Mouse (Mus musculus): Measurements from ENCODE around the gene Ddx56. TPM values are rescaled to one million over a fixed set of nuclear protein-coding genes. Genes with fewer than 3 reads are reported as not detected.

Gene Ddx56
- total and polyA plus RNA-seq, 3 experiments, result 163 to 274 (median 200) TPM

DNA sequence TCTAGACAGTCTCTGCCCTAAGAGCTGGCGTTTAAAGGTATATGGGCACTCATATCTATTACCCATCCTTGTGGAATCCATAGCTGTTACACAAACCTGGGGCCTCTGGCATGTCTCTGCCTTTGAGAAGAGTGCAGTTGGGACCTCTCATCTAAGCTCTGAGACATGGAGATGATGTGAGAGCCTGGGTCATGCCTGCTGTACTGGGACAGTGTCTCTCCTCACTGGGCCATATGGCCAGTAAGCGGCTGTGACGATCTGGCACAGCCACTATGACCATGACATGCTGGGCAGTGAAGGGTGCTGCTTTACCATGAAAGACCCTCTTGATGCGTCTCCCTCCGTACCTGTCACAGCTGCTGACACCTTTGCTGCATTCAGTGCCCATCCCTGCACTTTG lies 15.3 kb downstream of the Ddx56 start:
- H3K9me3 ChIP-seq (replicated peaks; ENCODE audit: low read length), result no peaks in the 10 kb centered on the region
- no peak overlapping the region for H3K27ac ChIP-seq (ENCODE audit: insufficient read depth, low read depth)
- H3K27me3 ChIP-seq (replicated peaks), result no peaks in the 10 kb centered on the region
- no peaks in the 10 kb centered on the region for H3K79me2 ChIP-seq (replicated peaks; ENCODE audit: control insufficient read depth, extremely low read depth, insufficient read depth, poor library complexity, severe bottlenecking)
- no peak for TF ChIP-seq TBP (conservative IDR thresholded peaks at IDR 0.05; ENCODE audit: low read depth, low read length)
- TF ChIP-seq ZNF384 (IDR thresholded peaks at IDR 0.05; ENCODE audit: low read depth, low read length), result no peak
- no peak for TF ChIP-seq ELF1 (IDR thresholded peaks at IDR 0.05; ENCODE audit: low read depth, low read length)
- no peak for TF ChIP-seq JUN (IDR thresholded peaks at IDR 0.05; ENCODE audit: insufficient read depth, low read depth, low read length)
- no peak for TF ChIP-seq UBTF (IDR thresholded peaks at IDR 0.05; ENCODE audit: low read depth, low read length)
- no peak for TF ChIP-seq CTCF (conservative IDR thresholded peaks at IDR 0.05 in 1 of 2, IDR thresholded peaks at IDR 0.05 in 1 of 2; ENCODE audit: low read depth in 2 of 2, low read length in 2 of 2)
- TF ChIP-seq E2F4 (IDR thresholded peaks at IDR 0.05; ENCODE audit: insufficient replicate concordance, low read depth, low read length), result no peak
- no peak for TF ChIP-seq HCFC1 (IDR thresholded peaks at IDR 0.05; ENCODE audit: low read depth, low read length)
- TF ChIP-seq ZC3H11A (IDR thresholded peaks at IDR 0.05; ENCODE audit: low read depth, low read length), result no peak
- TF ChIP-seq IRF4 (IDR thresholded peaks at IDR 0.05; ENCODE audit: low read depth, low read length), result no peak
- TF ChIP-seq KAT2A (IDR thresholded peaks at IDR 0.05; ENCODE audit: insufficient replicate concordance, low read length), result no peak
- no peak for TF ChIP-seq USF1 (IDR thresholded peaks at IDR 0.05; ENCODE audit: low read depth, low read length)
- no peak for TF ChIP-seq SMC3 (IDR thresholded peaks at IDR 0.05; ENCODE audit: low read depth, low read length)
- no peak for TF ChIP-seq CHD1 (IDR thresholded peaks at IDR 0.05; ENCODE audit: low read depth, low read length)
- TF ChIP-seq MAZ (IDR thresholded peaks at IDR 0.05; ENCODE audit: low read depth, low read length), result no peak
- no peak for TF ChIP-seq RAD21 (IDR thresholded peaks at IDR 0.05; ENCODE audit: low read depth, low read length)
- TF ChIP-seq JUND (conservative IDR thresholded peaks at IDR 0.05; ENCODE audit: low read depth, low read length), result no peak
- TF ChIP-seq MAX (IDR thresholded peaks at IDR 0.05; ENCODE audit: low read length), result no peak
- TF ChIP-seq SIN3A (IDR thresholded peaks at IDR 0.05; ENCODE audit: low read length), result no peak
- DNase-seq (ENCODE audit: extremely low read depth), result no peak
- H3K4me3 ChIP-seq (replicated peaks in 1 of 3; ENCODE audit: low read depth in 2 of 3, low read length in 2 of 3, poor library complexity in 1 of 3), result no peak overlapping the region
- no peak overlapping the region for H3K4me2 ChIP-seq (ENCODE audit: insufficient read depth, low read depth, poor library complexity, severe bottlenecking)
- H3K4me1 ChIP-seq (ENCODE audit: control insufficient read depth in 1 of 2, insufficient read depth in 2 of 2), result no peaks in the 10 kb centered on the region
- in situ Hi-C loops (cut with MboI; ENCODE audit: low pct_ligation_motif_present, low pct_unique_long_range_greater_than_20kb, low sequenced_read_pairs), result no loop called here
- dilution Hi-C loops (cut with MboI; ENCODE audit: extremely low pct_ligation_motif_present, extremely low pct_unique_long_range_greater_than_20kb, low sequenced_read_pairs), result no loop called here
- peaks cover 0 to 10% of the 10 kb centered on the region in 2 experiments for H3K36me3 ChIP-seq (replicated peaks in 1 of 2; ENCODE audit: control insufficient read depth in 1 of 2, insufficient read depth in 1 of 2, low read length in 1 of 2)
- H3K9ac ChIP-seq (ENCODE audit: insufficient read depth, low read depth), result no peak overlapping the region

DNA sequence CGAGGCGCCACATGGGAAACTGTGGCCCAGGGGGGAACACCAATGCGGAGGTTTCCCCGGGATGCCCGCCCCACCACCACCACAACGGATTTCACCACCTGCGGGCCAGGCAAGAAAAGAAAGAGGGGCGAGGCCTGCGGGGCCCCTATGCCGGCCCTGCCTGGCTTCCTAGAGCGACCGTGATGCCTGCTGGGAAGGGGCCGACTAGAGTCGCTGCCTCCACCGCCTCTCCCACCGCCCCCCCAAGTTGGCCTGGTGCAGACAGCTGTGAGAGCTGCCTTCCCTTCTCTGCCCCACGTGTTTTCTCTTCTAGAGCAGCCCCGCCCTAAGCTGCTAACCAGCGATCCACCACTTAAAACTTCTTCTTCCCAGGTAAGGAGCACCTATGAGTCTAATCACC lies 22.9 kb downstream of the Ddx56 start:
- Histone ChIP-seq H3K36me3 (replicated peaks in 1 of 2; ENCODE audit: control insufficient read depth in 1 of 2, insufficient read depth in 1 of 2, low read length in 1 of 2) (no peaks in the 10 kb centered on the region), H3K79me2 (replicated peaks; ENCODE audit: control insufficient read depth, extremely low read depth, insufficient read depth, poor library complexity, severe bottlenecking) (no peaks in the 10 kb centered on the region), H3K4me2 (ENCODE audit: insufficient read depth, low read depth, poor library complexity, severe bottlenecking) (no peak overlapping the region), H3K9ac (ENCODE audit: insufficient read depth, low read depth) (no peak overlapping the region), H3K4me3 (replicated peaks in 1 of 3; ENCODE audit: low read depth in 2 of 3, low read length in 2 of 3, poor library complexity in 1 of 3) (no peak overlapping the region), H3K9me3 (replicated peaks; ENCODE audit: low read length) (peaks cover 2% of the 10 kb centered on the region), H3K4me1 (ENCODE audit: control insufficient read depth in 1 of 2, insufficient read depth in 2 of 2) (no peaks in the 10 kb centered on the region), H3K27ac (ENCODE audit: insufficient read depth, low read depth) (no peak overlapping the region), H3K27me3 (replicated peaks) (no peaks in the 10 kb centered on the region)
- DNase-seq (ENCODE audit: extremely low read depth), result no peak
- TF ChIP-seq MEF2A (IDR thresholded peaks at IDR 0.05; ENCODE audit: borderline replicate concordance, low read depth, low read length), result no peak
- TF ChIP-seq USF2 (conservative IDR thresholded peaks at IDR 0.05; ENCODE audit: low read depth, low read length), result no peak
- no peak for TF ChIP-seq RAD21 (IDR thresholded peaks at IDR 0.05; ENCODE audit: low read depth, low read length)
- no peak for TF ChIP-seq BHLHE40 (IDR thresholded peaks at IDR 0.05; ENCODE audit: low read depth, low read length)
- no peak for TF ChIP-seq TBP (conservative IDR thresholded peaks at IDR 0.05; ENCODE audit: low read depth, low read length)
- TF ChIP-seq ELF1 (IDR thresholded peaks at IDR 0.05; ENCODE audit: low read depth, low read length), result no peak
- TF ChIP-seq MAFK (IDR thresholded peaks at IDR 0.05; ENCODE audit: insufficient replicate concordance, low read length), result no peak
- no peak for TF ChIP-seq ZNF384 (IDR thresholded peaks at IDR 0.05; ENCODE audit: low read depth, low read length)
- TF ChIP-seq JUN (IDR thresholded peaks at IDR 0.05; ENCODE audit: insufficient read depth, low read depth, low read length), result no peak
- no peak for TF ChIP-seq UBTF (IDR thresholded peaks at IDR 0.05; ENCODE audit: low read depth, low read length)
- TF ChIP-seq E2F4 (IDR thresholded peaks at IDR 0.05; ENCODE audit: insufficient replicate concordance, low read depth, low read length), result no peak
- TF ChIP-seq EP300 (IDR thresholded peaks at IDR 0.05; ENCODE audit: low read length), result no peak
- TF ChIP-seq MAX (IDR thresholded peaks at IDR 0.05; ENCODE audit: low read length), result no peak
- TF ChIP-seq CTCF (conservative IDR thresholded peaks at IDR 0.05 in 1 of 2, IDR thresholded peaks at IDR 0.05 in 1 of 2; ENCODE audit: low read depth in 2 of 2, low read length in 2 of 2), result no peak
- TF ChIP-seq POLR2AphosphoS2 (IDR thresholded peaks at IDR 0.05; ENCODE audit: low read depth, low read length), result no peak
- no peak for TF ChIP-seq ZMIZ1 (IDR thresholded peaks at IDR 0.05; ENCODE audit: low read depth, low read length)
- TF ChIP-seq GABPA (IDR thresholded peaks at IDR 0.05; ENCODE audit: insufficient replicate concordance, low read depth, low read length), result no peak
- in situ Hi-C loops (cut with MboI; ENCODE audit: low pct_ligation_motif_present, low pct_unique_long_range_greater_than_20kb, low sequenced_read_pairs), result no loop called here
- dilution Hi-C loops (cut with MboI; ENCODE audit: extremely low pct_ligation_motif_present, extremely low pct_unique_long_range_greater_than_20kb, low sequenced_read_pairs), result no loop called here

Measured in CH12.LX (cell line).